Mouse (Mus musculus) limb, embryonic 14.5 days (tissue): ENCODE results near the gene 2310033P09Rik. TPM values are rescaled to one million over a fixed set of nuclear protein-coding genes. Genes with fewer than 3 reads are reported as not detected.

ENCODE experiments used
- ATAC-seq: fragments of 200-750 bp; cut with Nextera tagmentation; 2 replicates; pipeline ENCODE4 v1.8.0; 2017; ENCODE audit warnings: low read depth, moderate number of reproducible peaks, moderate TSS enrichment; ENCODE audit not compliant: low FRiP score
- DNase-seq: peaks from one replicate; pipeline ENCODE4 v3.0.0-alpha.2; 2015; ENCODE audit warnings: low spot score
- H3K27ac ChIP-seq: fragments of 300-500 bp; sonication (generic); replicated peaks from 2 replicates; pipeline ENCODE4 v1.5.1; 2014; ENCODE audit warnings: low read depth, mild to moderate bottlenecking, low read length, moderate library complexity, mixed read lengths
- H3K27me3 ChIP-seq: fragments of 300-500 bp; sonication (generic); 2 replicates; pipeline ENCODE4 v1.6.1; 2014; ENCODE audit warnings: low read length, mixed read lengths; ENCODE audit not compliant: control insufficient read depth, insufficient read depth
- H3K36me3 ChIP-seq: fragments of 300-500 bp; sonication (generic); 2 replicates; pipeline ENCODE4 v1.6.1; 2014; ENCODE audit warnings: mild to moderate bottlenecking, low read length, moderate library complexity, mixed read lengths; ENCODE audit not compliant: control insufficient read depth, insufficient read depth
- H3K4me1 ChIP-seq: fragments of 300-500 bp; sonication (generic); 2 replicates; pipeline ENCODE4 v1.6.1; 2014; ENCODE audit warnings: antibody characterized with exemption, low read length, mixed read lengths; ENCODE audit not compliant: control insufficient read depth, insufficient read depth
- H3K4me2 ChIP-seq: fragments of 300-500 bp; sonication (generic); replicated peaks from 2 replicates; pipeline ENCODE4 v1.6.1; 2014; ENCODE audit warnings: low read depth, mild to moderate bottlenecking, low read length, moderate library complexity; ENCODE audit not compliant: severe bottlenecking
- H3K4me3 ChIP-seq: fragments of 300-500 bp; sonication (generic); replicated peaks from 2 replicates; pipeline ENCODE4 v1.5.1; 2014; ENCODE audit warnings: low read length
- H3K9ac ChIP-seq: fragments of 300-500 bp; sonication (generic); 2 replicates; pipeline ENCODE4 v1.6.1; 2014; ENCODE audit warnings: mild to moderate bottlenecking, low read depth, low read length, moderate library complexity; ENCODE audit not compliant: severe bottlenecking
- H3K9me3 ChIP-seq: fragments of 300-500 bp; sonication (generic); 2 replicates; pipeline ENCODE4 v1.6.1; 2016; ENCODE audit warnings: low read length; ENCODE audit not compliant: control insufficient read depth
- POLR2A ChIP-seq: fragments of 200-500 bp; IDR thresholded peaks from 2 replicates; pipeline ENCODE4 v1.8.0; 2012; ENCODE audit warnings: inconsistent platforms, mild to moderate bottlenecking, moderate library complexity, borderline replicate concordance; ENCODE audit not compliant: insufficient read depth, insufficient read length; ENCODE audit errors: extremely low read depth
- WGBS: fragments of 180-500 bp; shearing (Covaris S2); extraction: QIAGEN DNeasy Blood & Tissue Kit; methylation state at CpG from one replicate; pipeline ENCODE4 v1.1.7; 2014; 5-methylcytosine and 5-hydroxymethylcytosine counted together
- polyA plus RNA-seq, 2 experiments: library from polyadenylated mRNA; depleted of rRNA in 1 of 2; stranded (reverse) in 1 of 2; unstranded in 1 of 2; fragments of >200 nt; fragmentation: Nextera tagmentation in 1 of 2; extraction: Ambion mirVana in 1 of 2; gene quantifications; 2 replicates each; pipeline versions ENCODE4 v1.2.1 to v1.2.3; 2012 to 2014

2310033P09Rik gene
- polyA plus RNA-seq (2012; rRNA removed) (32.4 and 37.5 TPM in 2 replicates), polyA plus RNA-seq (2014; fragmentation: Nextera tagmentation; extraction: Ambion mirVana) (28.9 and 30.0 TPM in 2 replicates)

DNA sequence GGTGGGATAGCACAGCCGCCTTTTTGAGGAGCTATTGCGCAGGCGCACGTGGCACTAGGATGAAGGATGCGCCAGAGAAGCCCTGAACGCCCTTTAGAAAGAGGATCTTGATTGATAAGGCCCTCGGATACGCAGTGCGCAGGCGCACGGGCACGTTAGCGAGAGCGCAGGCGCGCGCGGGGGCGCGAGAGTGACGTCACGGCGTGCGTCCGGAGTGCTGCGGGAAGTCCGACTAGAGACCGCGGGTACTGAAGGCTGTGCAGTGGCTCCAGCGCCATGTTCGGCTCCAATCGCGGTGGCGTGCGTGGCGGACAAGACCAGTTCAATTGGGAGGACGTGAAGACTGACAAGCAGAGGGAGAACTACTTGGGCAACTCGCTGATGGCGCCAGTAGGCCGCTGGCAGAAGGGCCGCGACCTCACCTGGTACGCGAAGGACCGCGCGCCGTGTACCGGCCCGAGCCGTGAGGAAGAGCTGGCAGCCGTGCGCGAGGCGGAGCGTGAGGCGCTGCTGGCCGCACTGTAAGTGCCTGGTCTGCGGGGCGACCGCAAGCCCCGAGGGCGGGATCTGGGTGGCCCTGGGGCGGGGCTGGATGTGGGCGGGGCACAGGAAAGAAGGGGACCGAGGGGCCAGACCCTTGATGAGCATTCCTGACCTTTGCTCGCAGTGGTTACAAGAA, at the start of gene 2310033P09Rik:
Gene 2310033P09Rik, plus strand, starts transcription at position 169 of the 679 bp plus-strand sequence.
- Histone ChIP-seq H3K4me1 (peaks cover 6% of the 10 kb centered on the region; the same call in 1 of the 2 replicates), H3K4me3 (peak within 1 kb of the TSS; percentile 85), H3K27ac (peak within 1 kb of the TSS; percentile 92), H3K9me3 (no peaks in the 10 kb centered on the region), H3K36me3 (peaks cover 64% of the 10 kb centered on the region), H3K4me2 (peak within 1 kb of the TSS; percentile 81), H3K9ac (peak within 1 kb of the TSS; percentile 81), H3K27me3 (no peaks in the 10 kb centered on the region)
- ATAC-seq (peak; percentile 87), DNase-seq (peak; percentile 88)
- peak; percentile 84; the same call in 1 of the 2 replicates for TF ChIP-seq POLR2A
- under 1% methylated on average over 65 of the region's 67 CpGs for WGBS

DNA sequence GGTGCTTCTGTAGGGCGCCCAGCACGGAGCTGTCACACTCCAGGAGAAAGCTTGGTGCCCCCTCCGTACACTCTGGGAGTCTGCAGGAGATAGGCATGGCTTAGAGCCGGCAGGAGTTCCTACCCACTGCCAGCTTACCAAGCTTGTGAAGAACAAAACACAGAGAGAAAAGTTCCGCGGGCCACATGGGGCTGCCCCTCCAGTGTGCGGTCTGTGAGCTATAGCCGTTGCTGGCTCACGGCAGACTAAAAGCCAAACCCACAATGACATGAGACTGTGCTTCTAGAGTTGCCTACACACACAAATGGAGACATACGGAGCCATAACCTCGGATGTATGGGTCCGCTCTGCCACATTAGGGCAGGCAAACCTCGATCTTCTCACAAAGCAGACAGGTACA, 49.0 kb upstream of the 2310033P09Rik start:
- no peaks in the 10 kb centered on the region for H3K27me3 ChIP-seq
- WGBS: 93% methylated on average over 13 of the region's 13 CpGs
- no peak for DNase-seq
- H3K9ac ChIP-seq: no peak overlapping the region
- no peak overlapping the region for H3K4me2 ChIP-seq
- no peak for TF ChIP-seq POLR2A
- no peaks in the 10 kb centered on the region for H3K9me3 ChIP-seq
- H3K4me3 ChIP-seq: no peak overlapping the region
- peaks cover 9% of the 10 kb centered on the region for H3K4me1 ChIP-seq
- H3K27ac ChIP-seq: no peak overlapping the region
- H3K36me3 ChIP-seq: peaks cover 19% of the 10 kb centered on the region
- no peak for ATAC-seq

DNA sequence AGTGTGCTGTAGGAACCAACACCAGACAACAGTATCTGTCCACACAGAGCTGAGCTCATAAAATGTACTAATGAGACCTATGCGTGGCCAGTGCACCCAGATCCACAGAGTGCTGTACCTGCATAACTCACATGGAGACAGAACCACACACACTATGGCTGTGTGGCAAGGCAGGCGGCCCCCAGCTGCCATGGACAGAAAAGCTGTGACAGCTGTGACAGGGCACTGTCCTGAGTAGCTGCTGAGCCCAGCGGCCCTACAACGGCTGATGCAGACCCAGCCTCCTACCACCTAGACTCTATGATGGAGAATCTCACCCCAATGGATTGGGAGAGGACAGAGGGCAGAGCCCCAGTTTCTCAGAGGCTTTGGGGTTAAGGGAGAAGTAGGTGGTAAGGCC, 48.6 kb upstream of the 2310033P09Rik start:
- Histone ChIP-seq H3K36me3 (peaks cover 19% of the 10 kb centered on the region), H3K9me3 (no peaks in the 10 kb centered on the region), H3K4me1 (peaks cover 11% of the 10 kb centered on the region), H3K27me3 (no peaks in the 10 kb centered on the region), H3K27ac (no peak overlapping the region), H3K4me3 (no peak overlapping the region), H3K9ac (no peak overlapping the region), H3K4me2 (no peak overlapping the region)
- DNase-seq (no peak), ATAC-seq (no peak)
- TF ChIP-seq POLR2A: no peak
- WGBS: 89% methylated on average over 4 of the region's 4 CpGs

DNA sequence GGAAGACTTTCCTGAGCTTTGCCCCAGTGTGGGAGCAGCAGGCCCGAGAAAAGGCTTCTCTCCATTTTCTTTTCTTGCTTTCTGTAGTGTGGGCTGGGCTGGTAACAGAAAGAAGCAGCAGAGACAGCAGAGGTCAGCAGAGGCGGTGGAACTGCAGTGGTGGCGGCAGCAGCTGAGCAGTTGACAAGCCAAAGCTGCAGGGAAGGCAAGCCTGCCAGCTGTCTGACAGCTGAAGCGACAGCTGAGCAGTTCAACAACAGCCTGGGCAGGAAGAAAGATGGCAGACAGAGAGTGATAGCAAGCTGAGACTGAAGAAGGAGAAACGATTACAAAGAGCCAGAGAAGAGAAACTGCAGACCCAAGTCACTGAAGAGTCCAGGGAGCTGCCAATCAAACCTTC, 46.7 kb upstream of the 2310033P09Rik start:
- H3K4me2 ChIP-seq: no peak overlapping the region
- no peak overlapping the region for H3K4me3 ChIP-seq
- H3K4me1 ChIP-seq: peaks cover 11% of the 10 kb centered on the region
- 75% methylated on average over 5 of the region's 5 CpGs for WGBS
- H3K9ac ChIP-seq: no peak overlapping the region
- DNase-seq: peak; percentile 61
- no peaks in the 10 kb centered on the region for H3K27me3 ChIP-seq
- peaks cover 13% of the 10 kb centered on the region for H3K36me3 ChIP-seq
- TF ChIP-seq POLR2A: no peak
- no peak overlapping the region for H3K27ac ChIP-seq
- H3K9me3 ChIP-seq: no peaks in the 10 kb centered on the region
- no peak for ATAC-seq

DNA sequence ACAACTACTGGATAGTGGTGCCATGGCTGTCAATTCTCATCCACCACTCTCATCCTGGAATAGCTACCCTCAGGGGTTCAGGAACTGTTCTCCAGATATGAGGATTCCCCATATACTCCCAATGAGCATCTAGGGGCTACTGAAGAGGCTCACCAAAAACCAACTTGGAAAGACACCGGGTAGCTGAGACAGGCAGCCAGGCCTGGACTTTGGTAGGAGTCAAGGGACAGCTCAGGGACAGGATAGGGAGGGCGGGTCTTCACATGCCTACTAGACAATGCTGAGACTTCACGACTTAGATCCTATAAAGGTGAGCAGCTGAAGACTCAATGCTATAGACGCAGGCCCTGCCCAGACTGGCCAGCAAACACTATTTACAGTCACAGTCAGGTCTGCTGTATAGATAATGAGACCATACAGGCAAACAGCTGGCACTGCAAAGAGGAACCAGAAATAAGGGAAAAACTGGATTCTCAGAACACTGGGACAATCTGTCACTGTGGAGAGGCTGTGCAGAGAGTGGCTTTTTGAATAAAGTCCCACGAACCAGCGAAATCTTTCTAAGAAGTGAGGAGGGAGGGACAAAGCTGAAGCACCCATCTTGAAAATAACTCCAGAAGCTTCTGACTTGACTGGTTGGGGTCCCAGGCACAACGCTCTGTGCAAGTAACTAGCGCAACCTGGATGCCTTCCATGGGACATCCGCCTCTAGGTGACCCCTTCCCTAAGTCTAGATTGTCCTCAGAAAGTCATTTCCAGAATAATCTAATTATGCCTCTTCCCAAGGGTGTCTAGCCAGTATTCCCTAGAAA, 45.5 kb upstream of the 2310033P09Rik start:
- peaks cover 6% of the 10 kb centered on the region for H3K36me3 ChIP-seq
- peak overlapping the region; percentile 48 for H3K27ac ChIP-seq
- peak overlapping the region; percentile 46 for H3K9ac ChIP-seq
- DNase-seq (no peak), ATAC-seq (no peak)
- no peaks in the 10 kb centered on the region for H3K27me3 ChIP-seq
- TF ChIP-seq POLR2A: no peak
- H3K4me2 ChIP-seq: peak overlapping the region; percentile 70
- H3K4me3 ChIP-seq: peak overlapping the region; percentile 78
- WGBS: 59% methylated on average over 9 of the region's 9 CpGs
- H3K4me1 ChIP-seq: peaks cover 11% of the 10 kb centered on the region
- H3K9me3 ChIP-seq: no peaks in the 10 kb centered on the region
